In genomic region chr15:96658275-96658602, GRCm38 (mm10) we compare ENCODE assay signal across 25 mouse cellular contexts. TPM values are rescaled to one million over a fixed set of nuclear protein-coding genes. Genes with fewer than 3 reads are reported as not detected.
DNase-seq lines count a peak whose midpoint lies in the region; ATAC-seq lines count a peak whose summit lies in the region.
"Had no signal": no experiment of that assay in that cellular context is flagged by ENCODE, and none has a peak within 500 bp of the region (broad histone marks: within the 10 kb centered on the region; RNA-seq: fewer than 3 reads in every experiment).

No protein-coding gene starts in this region.

- peak overlapping the region; percentile 45 for H3K4me2 ChIP-seq in heart, embryonic 14.5 days (ENCODE audit: low read length)
- H3K4me2 ChIP-seq in lung, embryonic 16.5 days (ENCODE audit: low read depth, low read length): peak overlapping the region; percentile 1; the same call in 1 of the 2 replicates
- H3K4me2 ChIP-seq in stomach, embryonic 15.5 days: peak overlapping the region; percentile 27
- H3K4me2 ChIP-seq: hindbrain, embryonic 13.5 days; liver, embryonic 15.5 days; midbrain, embryonic 11.5 days; neural tube, embryonic 15.5 days had no signal

- intact Hi-C loops in heart, postnatal 10 days (cut with DNase I): no loop called here

- peak; percentile 25 for DNase-seq in embryo, embryonic 10 days (ENCODE audit: low spot score)
- no peak for DNase-seq in embryo, embryonic 9.5 days (ENCODE audit: extremely low spot score)
- DNase-seq in heart, postnatal 10 days: no peak
- no peak for DNase-seq in lung, adult 18-20 months
- no peak for DNase-seq in frontal cortex, postnatal 10 days (ENCODE audit: low spot score in 2 of 2)
- DNase-seq: adrenal gland, postnatal 14 days; cerebellum, adult 2 months; cerebellum, postnatal 25 days; embryo, embryonic 11 days; gastrocnemius, postnatal 14 days; kidney, adult 9 months; kidney, postnatal 25 days; liver; lung, postnatal 14 days; right cerebral cortex, adult 18-20 months; thymus, postnatal 25 days had no signal

- WGBS in heart, embryonic 14.5 days: 50% methylated on average over 14 of the region's 14 CpGs
- 38% methylated on average over 14 of the region's 14 CpGs for WGBS in lung, embryonic 16.5 days
- WGBS in stomach, embryonic 15.5 days: 47% methylated on average over 14 of the region's 14 CpGs

- ATAC-seq in heart, embryonic 14.5 days (ENCODE audit: insufficient number of reproducible peaks, insufficient read depth, low FRiP score, low read depth): no peak
- ATAC-seq in lung, embryonic 16.5 days (ENCODE audit: low read depth): no peak
- ATAC-seq in stomach, embryonic 15.5 days (ENCODE audit: insufficient read depth, low FRiP score, low read depth): no peak
- ATAC-seq: forebrain, embryonic 16.5 days had no signal

- H3K36me3 ChIP-seq in heart, embryonic 14.5 days (ENCODE audit: control insufficient read depth, insufficient read depth, low read length): no peaks in the 10 kb centered on the region
- no peaks in the 10 kb centered on the region for H3K36me3 ChIP-seq in lung, embryonic 16.5 days (ENCODE audit: control insufficient read depth, insufficient read depth, low read length)
- H3K36me3 ChIP-seq in stomach, embryonic 15.5 days: no peaks in the 10 kb centered on the region
- H3K36me3 ChIP-seq: hindbrain, embryonic 13.5 days; liver, embryonic 15.5 days; neural tube, embryonic 15.5 days had no signal

- no peak overlapping the region for H3K27ac ChIP-seq in heart, embryonic 14.5 days (replicated peaks in 1 of 2; ENCODE audit: control insufficient read depth in 1 of 2, insufficient read depth in 1 of 2, low read depth in 2 of 2, low read length in 2 of 2)
- no peak overlapping the region for H3K27ac ChIP-seq in lung, embryonic 16.5 days (ENCODE audit: low read length)
- peak overlapping the region; percentile 40; the same call in 1 of the 2 replicates for H3K27ac ChIP-seq in stomach, embryonic 15.5 days
- H3K27ac ChIP-seq: hindbrain, embryonic 13.5 days; layer of hippocampus, adult 2 months; liver, embryonic 15.5 days; neural tube, embryonic 15.5 days had no signal

- H3K9me3 ChIP-seq in heart, embryonic 14.5 days (ENCODE audit: control insufficient read depth, low read length): no peaks in the 10 kb centered on the region
- H3K9me3 ChIP-seq in lung, embryonic 16.5 days (ENCODE audit: control insufficient read depth, low read length): no peaks in the 10 kb centered on the region
- no peaks in the 10 kb centered on the region for H3K9me3 ChIP-seq in stomach, embryonic 15.5 days
- H3K9me3 ChIP-seq: hindbrain, embryonic 13.5 days; liver, embryonic 15.5 days; neural tube, embryonic 15.5 days had no signal

- H3K4me3 ChIP-seq in heart, embryonic 14.5 days (ENCODE audit: control insufficient read depth in 1 of 2, insufficient read depth in 1 of 2, low read depth in 1 of 2, low read length in 2 of 2): no peak overlapping the region
- H3K4me3 ChIP-seq in lung, embryonic 16.5 days (ENCODE audit: low read length): no peak overlapping the region
- 0 out of 2 replicates have a peak overlapping the region, but pooled peaks have one; percentile 6 for H3K4me3 ChIP-seq in stomach, embryonic 15.5 days (replicated peaks)
- H3K4me3 ChIP-seq: hindbrain, embryonic 13.5 days; layer of hippocampus, adult 2 months; liver, embryonic 15.5 days; neural tube, embryonic 15.5 days had no signal

- H3K9ac ChIP-seq in heart, embryonic 14.5 days (ENCODE audit: low read length): no peak overlapping the region
- H3K9ac ChIP-seq in lung, embryonic 16.5 days (ENCODE audit: low read length): no peak overlapping the region
- no peak overlapping the region for H3K9ac ChIP-seq in stomach, embryonic 15.5 days
- H3K9ac ChIP-seq: hindbrain, embryonic 13.5 days; liver, embryonic 15.5 days; neural tube, embryonic 15.5 days had no signal

- no peaks in the 10 kb centered on the region for H3K27me3 ChIP-seq in heart, embryonic 14.5 days (ENCODE audit: control insufficient read depth, insufficient read depth, low read length)
- no peaks in the 10 kb centered on the region for H3K27me3 ChIP-seq in lung, embryonic 16.5 days (ENCODE audit: control insufficient read depth, insufficient read depth, low read depth, low read length)
- no peaks in the 10 kb centered on the region for H3K27me3 ChIP-seq in stomach, embryonic 15.5 days (replicated peaks)
- H3K27me3 ChIP-seq: hindbrain, embryonic 13.5 days; neural tube, embryonic 15.5 days had no signal

- peaks cover 9 to 18% of the 10 kb centered on the region in 2 experiments for H3K4me1 ChIP-seq in heart, embryonic 14.5 days (ENCODE audit: control insufficient read depth in 2 of 2, insufficient read depth in 2 of 2, low read length in 2 of 2)
- H3K4me1 ChIP-seq in lung, embryonic 16.5 days (replicated peaks; ENCODE audit: control insufficient read depth, insufficient read depth, low read length): peaks cover 3% of the 10 kb centered on the region; the same call in 1 of the 2 replicates
- H3K4me1 ChIP-seq in stomach, embryonic 15.5 days: no peaks in the 10 kb centered on the region
- H3K4me1 ChIP-seq: hindbrain, embryonic 13.5 days; neural tube, embryonic 15.5 days had no signal

RNA-seq across cellular contexts. Expression of gene Slc38a1, which starts 15.5 kb away (rescaled TPM):
- 72.8 and 80.8 TPM in 2 replicates for polyA plus RNA-seq in heart, embryonic 14.5 days (2014; fragmentation: Nextera tagmentation; extraction: Ambion mirVana)
- total RNA-seq in heart, postnatal 10 days (2021): 10 to 100 TPM; 51.6 to 60.4 TPM
- polyA plus RNA-seq in lung, embryonic 16.5 days (2015; fragmentation: Nextera tagmentation; extraction: Ambion mirVana): 47.5 and 48.8 TPM in 2 replicates
- 70.6 and 78.7 TPM in 2 replicates for polyA plus RNA-seq in stomach, embryonic 15.5 days (2015; fragmentation: Nextera tagmentation; extraction: Ambion mirVana)

RNA-seq across cellular contexts. Expression of gene Slc38a2, which starts 41.3 kb away (rescaled TPM):
- 191 TPM in 2 replicates for polyA plus RNA-seq in heart, embryonic 14.5 days (2014; fragmentation: Nextera tagmentation; extraction: Ambion mirVana)
- 100 to 1,000 TPM; 312 to 340 TPM for total RNA-seq in heart, postnatal 10 days (2021)
- polyA plus RNA-seq in lung, embryonic 16.5 days (2015; fragmentation: Nextera tagmentation; extraction: Ambion mirVana): 143 and 155 TPM in 2 replicates
- 104 and 107 TPM in 2 replicates for polyA plus RNA-seq in stomach, embryonic 15.5 days (2015; fragmentation: Nextera tagmentation; extraction: Ambion mirVana)
